Mouse (Mus musculus) neural tube, embryonic 12.5 days (tissue): ENCODE measurements around the gene Gm28510. TPM values are rescaled to one million over a fixed set of nuclear protein-coding genes. Genes with fewer than 3 reads are reported as not detected.
"Not testable (repeated sequence)": the region's sequence is repeated elsewhere in the genome, so short reads cannot be mapped to it uniquely, and the experiment has no call there.

Source experiments
- ATAC-seq: fragments of 200-750 bp; cut with Nextera tagmentation; 2 replicates; pipeline ENCODE4 v1.8.0; 2017; ENCODE audit warnings: low read depth, mild to moderate bottlenecking, moderate TSS enrichment, moderate library complexity; ENCODE audit not compliant: low FRiP score
- H3K27ac ChIP-seq: fragments of 300-500 bp; sonication (generic); 2 replicates; pipeline ENCODE4 v1.5.1; 2016
- H3K27me3 ChIP-seq: fragments of 300-500 bp; sonication (generic); replicated peaks from 2 replicates; pipeline ENCODE4 v1.6.1; 2016; ENCODE audit warnings: mild to moderate bottlenecking
- H3K36me3 ChIP-seq: fragments of 300-500 bp; sonication (generic); 2 replicates; pipeline ENCODE4 v1.6.1; 2016; ENCODE audit warnings: mild to moderate bottlenecking
- H3K4me1 ChIP-seq: fragments of 300-500 bp; sonication (generic); 2 replicates; pipeline ENCODE4 v1.6.1; 2016
- H3K4me2 ChIP-seq: fragments of 300-500 bp; sonication (generic); replicated peaks from 2 replicates; pipeline ENCODE4 v1.6.1; 2016; ENCODE audit warnings: mild to moderate bottlenecking
- H3K4me3 ChIP-seq: fragments of 300-500 bp; sonication (generic); 2 replicates; pipeline ENCODE4 v1.5.1; 2016
- H3K9ac ChIP-seq: fragments of 300-500 bp; sonication (generic); 2 replicates; pipeline ENCODE4 v1.6.1; 2016; ENCODE audit warnings: mild to moderate bottlenecking
- H3K9me3 ChIP-seq: fragments of 300-500 bp; sonication (generic); 2 replicates; pipeline ENCODE4 v1.6.1; 2016; ENCODE audit warnings: mild to moderate bottlenecking
- WGBS: fragments of 180-500 bp; shearing (Covaris S2); methylation state at CpG from one replicate; pipeline ENCODE4 v1.1.7; 2016; 5-methylcytosine and 5-hydroxymethylcytosine counted together
- polyA plus RNA-seq: library from polyadenylated mRNA; unstranded; fragments of >200 nt; fragmentation: Nextera tagmentation; extraction: Ambion mirVana; gene quantifications from 2 replicates; pipeline ENCODE4 v1.2.1, GENCODE M21; 2016

Gm28510 gene
- polyA plus RNA-seq, result not detected in 2 replicates

DNA sequence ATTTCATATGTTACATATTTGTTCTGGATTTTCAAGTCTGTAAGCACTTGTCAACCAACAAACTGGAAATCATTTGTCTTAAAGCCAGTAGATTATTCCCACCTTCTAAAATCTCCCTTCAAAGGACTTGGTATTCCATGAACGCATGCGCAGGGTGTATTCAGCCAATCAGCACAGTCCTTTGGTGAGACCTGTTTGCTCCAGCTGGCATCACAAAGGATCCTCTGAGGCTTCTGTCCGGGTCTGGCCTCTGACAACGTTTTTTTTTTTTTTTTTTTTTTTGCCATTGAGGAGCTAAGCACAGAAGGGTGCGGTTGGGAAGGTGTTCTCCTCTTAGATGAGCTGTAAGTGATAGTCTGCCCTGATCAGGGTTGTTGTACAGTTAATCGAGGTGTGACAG is at the start of gene Gm28510:
Gm28510 (plus strand) TSS at position 301 of the 400 bp plus-strand sequence.
- H3K4me3 ChIP-seq, H3K27ac ChIP-seq, H3K36me3 ChIP-seq, H3K4me2 ChIP-seq, ATAC-seq, H3K9ac ChIP-seq, H3K9me3 ChIP-seq, H3K27me3 ChIP-seq, H3K4me1 ChIP-seq: not testable (repeated sequence)
- no CpG with 5 or more reads among the region's 6 CpGs for WGBS

Other genes with a start within 250 kb of the Gm28510 start
- gene Gm20834, start 88.1 kb upstream of the Gm28510 start, polyA plus RNA-seq, result not detected in 2 replicates
- not detected in 2 replicates for gene Gm20737, start 123.3 kb downstream of the Gm28510 start, polyA plus RNA-seq
- gene Gm21775, start 140.7 kb downstream of the Gm28510 start, polyA plus RNA-seq, result not detected in 2 replicates
- gene Gm21900, start 203.6 kb downstream of the Gm28510 start, polyA plus RNA-seq, result not detected in 2 replicates